Mouse (Mus musculus) adrenal gland, adult 18-20 months (tissue): Measurements from ENCODE around the gene Slc29a3. TPM values are rescaled to one million over a fixed set of nuclear protein-coding genes. Genes with fewer than 3 reads are reported as not detected.
"Not testable (repeated sequence)": the region's sequence is repeated elsewhere in the genome, so short reads cannot be mapped to it uniquely, and the experiment has no call there.

ENCODE experiments used
- DNase-seq, 2 experiments: peaks; one replicate each; pipeline ENCODE4 v3.0.0; 2021 to 2022; ENCODE audit warnings: low spot score in 2 of 2
- total RNA-seq, 2 experiments: library from RNA; stranded (reverse); gene quantifications; 1 replicate in 1 of 2; 2 replicates in 1 of 2; pipeline ENCODE4 v1.2.3; 2021

The Slc29a3 gene
- total RNA-seq, 2 experiments from 2014 or later, result 19.4 to 57.7 TPM

- DNase-seq, result no peak
These were observed 20.9 kb downstream of the Slc29a3 start for GRCm38 (mm10) chr10:60731742-60732141.

GRCm38 (mm10) chr10:60727301-60727700 lies 25.3 kb downstream of the Slc29a3 start:
- no peak for DNase-seq

- DNase-seq, result no peak
These were observed 25.7 kb downstream of the Slc29a3 start for GRCm38 (mm10) chr10:60726896-60727295.

GRCm38 (mm10) chr10:60724496-60724895 lies 28.1 kb downstream of the Slc29a3 start:
- DNase-seq, result no peak

DNA sequence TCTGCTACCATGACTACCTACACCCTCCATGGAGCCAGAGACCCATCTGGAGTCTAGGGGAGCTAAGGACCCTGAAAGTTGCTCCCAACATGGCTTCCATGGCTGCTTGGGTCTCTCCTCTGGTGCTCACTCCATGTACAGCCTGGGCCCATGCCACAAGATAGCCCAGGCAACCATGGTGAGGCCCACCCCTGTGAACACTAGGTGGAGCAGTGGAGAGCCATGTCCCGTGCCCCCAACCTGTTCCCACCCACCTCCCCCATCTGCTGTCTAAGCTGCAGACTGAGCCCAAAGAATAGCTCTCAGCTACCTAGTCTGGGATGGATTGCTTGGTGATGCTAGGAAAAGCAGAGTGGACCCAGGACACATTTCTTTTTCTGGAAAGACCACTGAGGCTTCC lies 29.2 kb downstream of the Slc29a3 start:
- no peak for DNase-seq

- DNase-seq, result no peak
These were observed 31.0 kb downstream of the Slc29a3 start for GRCm38 (mm10) chr10:60721640-60722039.

GRCm38 (mm10) chr10:60720461-60720860 lies 32.1 kb downstream of the Slc29a3 start:
- no peak for DNase-seq

GRCm38 (mm10) chr10:60718491-60718890 lies 34.1 kb downstream of the Slc29a3 start:
- no peak for DNase-seq

- DNase-seq, result no peak
These were observed 36.1 kb downstream of the Slc29a3 start for GRCm38 (mm10) chr10:60716449-60716848.

DNA sequence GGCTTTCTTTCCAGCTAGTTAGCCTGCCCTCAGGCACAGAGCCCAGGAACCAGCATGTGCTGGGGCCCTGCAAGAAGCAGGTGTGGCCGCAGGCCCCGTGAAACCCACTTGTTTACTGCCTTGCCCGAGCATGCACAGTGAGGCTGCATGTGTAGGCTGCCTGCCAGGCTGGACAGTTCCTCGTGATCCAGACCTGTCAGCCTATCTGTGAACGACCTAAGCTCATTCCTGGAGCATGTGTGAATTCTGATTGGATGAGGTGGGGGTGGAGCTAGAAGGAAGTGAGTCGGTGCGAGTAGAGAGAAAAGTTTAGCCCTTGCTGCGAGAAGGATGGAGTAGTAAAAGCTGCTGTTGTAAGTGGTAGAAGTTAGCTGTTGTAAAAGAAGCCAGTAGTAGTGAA lies 40.3 kb downstream of the Slc29a3 start:
- DNase-seq, result not testable (repeated sequence)

GRCm38 (mm10) chr10:60708837-60709236 lies 43.8 kb downstream of the Slc29a3 start:
- DNase-seq, result no peak

- no peak for DNase-seq
These were observed 46.3 kb downstream of the Slc29a3 start for GRCm38 (mm10) chr10:60706268-60706667.

GRCm38 (mm10) chr10:60705134-60705533 lies 47.5 kb downstream of the Slc29a3 start:
- DNase-seq, result no peak

DNA sequence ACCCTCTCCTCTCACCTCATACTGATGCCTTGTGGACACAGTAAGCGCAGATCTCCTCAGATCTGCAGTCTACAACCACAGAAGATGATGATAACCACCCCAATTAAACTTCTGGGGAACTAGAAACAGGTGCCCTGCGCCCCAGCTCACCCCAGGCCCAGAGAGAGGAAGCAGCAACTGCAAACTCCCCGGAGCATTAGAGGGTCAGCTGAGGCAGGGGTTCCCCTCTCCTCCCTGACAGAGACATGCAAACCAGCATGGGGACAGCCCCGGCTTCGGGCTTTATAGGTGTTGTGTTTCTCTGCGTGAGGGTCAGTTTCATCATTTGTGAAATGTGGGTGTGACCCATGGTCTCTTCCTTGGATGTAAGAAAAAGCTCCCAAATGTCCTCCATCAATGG lies 54.8 kb downstream of the Slc29a3 start:
- DNase-seq, result no peak

- peak; percentile 71 to 75 for DNase-seq
These were observed 55.6 kb downstream of the Slc29a3 start for GRCm38 (mm10) chr10:60696975-60697374.

- DNase-seq, result no peak
These were observed 56.2 kb downstream of the Slc29a3 start, which contains the start of gene Cdh23 for GRCm38 (mm10) chr10:60696390-60696789. TSS of gene Cdh23 (minus strand) at chr10:60696490.

DNA sequence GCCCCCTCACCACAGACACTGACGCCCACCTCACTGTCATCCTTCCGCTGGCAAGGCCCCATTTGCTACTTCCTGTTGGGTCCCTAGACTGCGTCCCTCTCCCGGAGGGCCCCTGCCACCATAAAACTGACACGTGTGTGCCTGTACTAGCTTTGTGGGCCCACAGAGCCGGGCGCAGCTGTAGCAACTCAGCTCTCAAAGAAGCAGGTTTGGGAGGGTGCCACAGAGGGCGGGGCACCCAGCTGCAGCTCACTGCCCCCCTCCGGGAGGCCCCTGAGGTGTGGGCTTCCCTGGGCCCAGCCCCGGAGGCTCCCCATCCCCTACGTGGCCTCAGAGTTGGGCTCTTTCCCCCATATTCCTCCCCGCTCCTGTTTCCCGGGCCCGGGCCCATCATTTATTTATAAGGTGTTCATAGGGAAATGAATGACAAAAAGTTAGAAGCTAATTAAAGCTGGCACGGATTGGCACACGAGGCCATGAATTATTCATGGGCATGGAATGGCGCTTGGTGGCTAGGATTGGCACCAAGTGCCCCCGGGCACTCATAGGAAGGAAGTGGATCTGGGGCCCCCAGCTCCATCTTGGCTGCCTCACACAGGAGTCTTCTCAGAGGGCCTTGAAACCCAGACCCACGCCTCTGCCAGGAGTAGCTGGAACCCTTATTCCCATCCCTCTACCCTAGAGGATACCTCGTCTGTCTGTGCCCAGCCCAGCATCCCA lies 60.8 kb downstream of the Slc29a3 start:
- no peak for DNase-seq

- no peak for DNase-seq
These were observed 61.6 kb downstream of the Slc29a3 start for GRCm38 (mm10) chr10:60690960-60691359.

DNA sequence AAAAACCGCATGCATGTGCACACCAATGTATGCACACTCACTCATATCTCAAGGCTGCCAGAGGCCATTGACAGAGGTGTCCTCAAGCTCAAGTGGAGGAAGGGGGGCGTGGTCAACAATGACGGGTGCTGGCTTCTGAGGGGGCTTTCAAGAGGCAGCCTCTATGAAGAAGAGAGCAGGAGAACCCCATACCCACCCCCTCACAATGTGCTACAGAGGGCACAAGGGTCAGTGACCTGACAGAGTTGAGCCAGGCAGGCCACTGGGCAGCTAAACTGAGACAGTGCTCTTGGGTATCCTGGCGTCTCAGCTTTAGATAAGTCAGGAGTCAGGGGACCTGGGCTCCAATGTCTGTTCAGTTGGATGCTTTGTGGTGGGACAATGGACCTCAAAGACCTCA lies 63.2 kb downstream of the Slc29a3 start:
- no peak for DNase-seq

DNA sequence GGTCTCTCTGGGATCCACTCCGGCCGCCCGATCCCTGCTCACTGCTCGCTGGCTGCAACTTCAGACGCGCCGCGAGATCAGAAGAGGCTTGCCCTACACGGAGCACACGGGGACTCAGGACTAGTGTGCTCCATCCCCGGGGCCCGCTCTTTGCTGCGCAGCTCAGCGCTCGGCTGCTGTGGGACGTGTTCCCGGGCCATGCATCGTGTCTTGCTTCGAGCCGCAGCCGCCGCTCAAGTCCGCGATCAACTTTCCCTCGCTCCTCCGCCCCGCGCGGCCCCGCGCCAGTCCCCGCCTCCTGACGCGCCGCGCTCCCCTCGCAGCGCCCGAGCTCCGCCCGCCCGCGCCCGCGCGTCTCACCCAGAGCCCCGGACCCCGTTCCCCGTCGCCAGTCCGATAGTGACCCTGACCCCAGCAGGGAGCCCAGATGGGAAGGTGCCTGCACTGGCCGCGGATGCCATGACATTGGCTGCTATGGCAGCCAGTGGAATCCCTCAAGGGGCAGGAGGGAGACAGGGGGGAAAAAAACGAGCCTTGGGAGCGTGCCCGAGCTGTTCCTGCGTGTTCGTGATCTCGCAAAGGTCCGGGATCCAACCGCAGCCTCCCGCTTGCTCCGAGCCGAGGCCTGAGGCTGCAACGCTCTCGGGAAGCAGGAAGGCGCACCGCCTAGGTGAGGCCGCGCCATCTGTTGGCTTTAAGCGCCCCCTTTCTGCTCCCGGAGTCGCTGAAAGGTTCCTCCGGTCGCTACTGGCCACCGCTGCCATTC lies 65.4 kb downstream of the Slc29a3 start:
- peak; percentile 54 to 64 for DNase-seq

- no peak for DNase-seq
These were observed 66.0 kb downstream of the Slc29a3 start for GRCm38 (mm10) chr10:60686641-60686975.
